Mouse (Mus musculus) adrenal gland, postnatal 36 days (tissue): ENCODE measurements around the gene Myo10. TPM values are rescaled to one million over a fixed set of nuclear protein-coding genes. Genes with fewer than 3 reads are reported as not detected.

ENCODE experiments used
- DNase-seq, 2 experiments: peaks; one replicate each; pipeline ENCODE4 v3.0.0; 2021; ENCODE audit warnings: mixed read lengths in 1 of 2
- total RNA-seq, 2 experiments: library from RNA; stranded (reverse); gene quantifications; 2 replicates each; pipeline ENCODE4 v1.2.3; 2021

The Myo10 gene
- total RNA-seq, 2 experiments from 2014 or later = 83.3 to 141 TPM

DNA sequence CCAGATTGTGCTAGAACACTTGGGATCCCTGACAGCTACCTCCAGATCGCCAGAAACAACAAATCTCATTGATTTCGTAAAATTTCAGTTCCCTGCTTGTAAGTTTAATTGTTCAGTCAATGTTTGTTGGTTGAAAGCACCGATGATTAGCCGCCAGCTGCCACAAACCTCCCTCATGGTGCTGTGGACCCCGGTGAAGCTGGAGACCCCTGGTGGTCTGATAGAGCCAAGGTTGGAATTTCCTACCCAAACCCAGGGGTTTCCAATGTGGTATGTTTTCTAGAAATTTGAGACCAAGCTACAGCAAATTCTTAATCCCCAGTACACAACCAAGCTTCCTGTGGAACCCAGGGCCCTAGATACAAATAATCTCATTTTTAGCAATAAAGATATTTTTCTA is 179.4 kb downstream of the Myo10 start:
- DNase-seq = no peak

GRCm38 (mm10) chr15:25802194-25802593 is 179.9 kb downstream of the Myo10 start:
- DNase-seq = no peak

DNA sequence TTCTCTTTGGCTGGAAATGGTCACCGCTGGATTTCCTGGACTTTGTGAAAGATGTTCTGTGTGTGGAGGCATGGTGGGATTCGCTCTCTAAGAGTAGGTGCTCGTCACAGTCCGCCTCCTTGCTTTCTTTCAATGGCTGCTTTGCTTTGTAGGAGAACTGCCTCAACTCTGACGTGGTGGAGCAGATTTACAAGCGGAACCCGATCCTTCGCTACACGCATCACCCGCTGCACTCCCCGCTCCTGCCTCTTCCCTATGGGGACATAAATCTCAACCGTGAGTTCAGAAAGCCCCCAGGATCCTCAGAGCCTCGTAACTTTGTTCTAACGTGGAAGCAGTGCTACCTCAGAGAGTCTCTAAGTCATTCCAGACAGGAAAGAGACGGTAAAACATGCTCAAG is 180.8 kb downstream of the Myo10 start:
- no peak for DNase-seq

DNA sequence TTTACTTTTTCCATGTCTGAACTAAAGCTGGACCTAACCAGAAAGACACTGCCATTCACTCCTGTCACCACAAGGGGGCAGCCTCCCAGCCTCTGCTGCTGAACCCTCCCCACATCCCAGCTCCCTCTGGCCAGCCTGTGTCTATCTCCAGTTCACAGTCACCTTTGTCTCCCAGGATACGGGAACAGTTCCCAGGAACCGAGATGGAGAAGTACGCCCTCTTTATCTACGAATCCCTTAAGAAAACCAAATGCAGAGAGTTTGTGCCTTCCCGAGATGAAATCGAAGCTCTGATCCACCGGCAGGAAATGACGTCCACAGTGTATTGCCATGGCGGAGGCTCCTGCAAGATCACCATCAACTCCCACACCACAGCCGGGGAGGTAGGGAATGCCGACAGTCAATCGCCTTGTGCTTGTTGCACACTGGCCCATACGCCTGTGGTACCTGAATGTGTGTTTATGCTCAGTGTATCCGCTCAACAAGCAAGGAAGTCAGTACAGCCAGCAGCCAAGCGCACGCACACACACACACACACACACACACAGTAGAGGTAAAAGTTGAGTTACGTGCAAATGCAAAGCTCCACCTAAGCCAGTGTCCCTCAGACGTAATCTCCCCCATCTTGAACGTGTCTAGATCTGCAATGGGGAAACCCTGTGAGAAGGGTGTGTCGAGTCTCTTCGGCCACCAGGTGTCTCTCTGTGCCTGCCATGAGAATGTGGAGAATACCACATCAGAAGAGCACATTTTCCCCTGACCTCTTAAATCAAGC is 183.2 kb downstream of the Myo10 start:
- DNase-seq = peak; percentile 77 to 87

DNA sequence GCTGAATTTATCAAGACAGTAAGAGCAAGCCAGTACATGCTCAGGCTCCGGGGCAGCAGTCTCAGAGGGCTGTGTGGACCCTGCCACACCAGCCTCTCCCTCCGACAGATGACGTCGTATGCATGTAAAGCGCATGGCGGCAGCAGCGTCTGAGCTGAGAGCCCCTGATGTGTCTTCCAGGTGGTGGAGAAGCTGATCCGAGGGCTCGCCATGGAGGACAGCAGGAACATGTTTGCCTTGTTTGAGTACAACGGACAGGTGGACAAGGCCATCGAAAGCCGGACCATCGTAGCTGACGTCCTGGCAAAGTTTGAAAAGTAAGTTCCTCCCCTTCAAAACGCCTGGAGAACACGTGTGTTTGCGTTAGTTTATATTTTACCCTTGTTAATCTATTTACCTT is 184.0 kb downstream of the Myo10 start:
- no peak for DNase-seq

GRCm38 (mm10) chr15:25806878-25807277 is 184.6 kb downstream of the Myo10 start:
- DNase-seq = no peak

DNA sequence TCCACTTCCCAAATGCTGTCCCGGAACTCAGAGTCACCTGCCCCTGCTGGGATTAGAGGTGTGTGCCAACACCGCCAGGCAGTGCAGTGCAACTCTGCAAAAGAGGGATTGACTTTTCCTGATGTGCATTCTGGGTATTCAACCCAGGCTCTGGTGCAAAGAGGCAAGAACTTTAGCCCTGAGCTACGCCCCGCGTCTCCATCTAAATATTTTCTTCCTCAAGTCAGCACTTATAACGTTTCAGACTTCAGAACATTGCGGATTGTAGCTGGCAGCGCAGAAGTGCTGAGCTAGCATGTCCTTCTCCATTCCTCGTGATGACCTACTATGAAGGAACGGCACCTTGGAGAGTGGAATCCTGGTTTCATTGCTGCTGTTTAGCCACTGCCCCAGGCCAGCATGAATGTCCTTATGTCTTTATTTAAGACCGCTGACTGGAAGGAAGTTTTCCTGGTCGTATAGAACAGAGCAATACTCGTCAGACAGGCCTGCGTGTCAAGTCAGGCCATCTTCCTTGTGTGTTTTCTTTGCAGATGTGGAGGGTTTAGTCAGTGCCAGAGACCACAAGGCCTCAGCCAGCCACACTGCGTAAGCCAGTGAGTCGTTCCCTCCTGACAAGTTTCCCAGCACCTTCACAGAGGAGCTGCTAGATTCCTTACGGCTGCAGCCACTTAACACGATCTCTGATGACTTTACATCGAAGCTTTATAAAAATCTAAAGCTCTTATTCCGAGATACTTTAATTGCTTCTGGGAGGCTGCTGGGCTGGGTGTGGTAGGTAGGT is 186.5 kb downstream of the Myo10 start:
- no peak for DNase-seq

- DNase-seq = no peak
These were observed 187.3 kb downstream of the Myo10 start for GRCm38 (mm10) chr15:25809669-25810068.

- no peak for DNase-seq
These were observed 189.5 kb downstream of the Myo10 start for GRCm38 (mm10) chr15:25811834-25812250.

- DNase-seq = no peak
These were observed 190.2 kb downstream of the Myo10 start for GRCm38 (mm10) chr15:25812479-25812878.

DNA sequence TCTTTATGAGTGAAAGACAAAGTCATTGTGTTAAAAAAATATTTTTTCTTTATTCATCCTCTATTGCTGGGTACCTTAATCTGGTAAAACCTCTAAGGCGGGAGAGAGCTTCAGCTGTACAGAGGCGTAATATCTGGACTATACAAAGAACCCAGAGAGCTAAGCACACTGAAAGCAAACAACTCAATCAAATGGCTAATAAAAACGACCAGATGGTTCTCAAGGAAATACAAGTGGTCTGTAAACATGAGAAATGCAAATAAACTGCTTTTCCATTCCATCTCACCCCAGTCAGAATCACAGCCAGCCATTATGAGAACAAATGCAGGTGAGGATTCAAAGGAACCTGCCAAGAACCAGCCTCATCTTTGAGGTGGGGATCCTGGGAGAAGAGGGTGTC is 192.2 kb downstream of the Myo10 start:
- DNase-seq = no peak

GRCm38 (mm10) chr15:25817191-25817590 is 194.9 kb downstream of the Myo10 start:
- DNase-seq = no peak

GRCm38 (mm10) chr15:25821981-25822380 is 199.7 kb downstream of the Myo10 start:
- DNase-seq = no peak

DNA sequence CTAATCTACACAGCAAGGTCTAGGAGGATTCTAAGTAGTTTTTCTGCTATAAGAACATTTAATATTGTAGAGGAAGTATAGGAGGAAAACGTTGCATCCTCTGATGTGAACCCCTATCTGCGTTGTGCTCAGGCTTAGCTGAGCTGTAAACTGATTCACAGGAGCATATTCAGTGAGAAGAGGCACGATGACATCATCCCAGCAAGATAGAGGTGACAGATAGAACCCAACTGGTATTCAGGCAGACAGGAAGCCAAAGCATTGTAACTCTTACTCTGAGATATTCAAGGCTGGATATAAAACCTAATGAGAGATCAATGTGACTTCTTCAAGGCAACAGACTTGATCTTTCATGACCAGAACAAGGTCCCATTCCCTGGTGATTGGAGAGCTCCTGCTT is 200.3 kb downstream of the Myo10 start:
- no peak for DNase-seq

DNA sequence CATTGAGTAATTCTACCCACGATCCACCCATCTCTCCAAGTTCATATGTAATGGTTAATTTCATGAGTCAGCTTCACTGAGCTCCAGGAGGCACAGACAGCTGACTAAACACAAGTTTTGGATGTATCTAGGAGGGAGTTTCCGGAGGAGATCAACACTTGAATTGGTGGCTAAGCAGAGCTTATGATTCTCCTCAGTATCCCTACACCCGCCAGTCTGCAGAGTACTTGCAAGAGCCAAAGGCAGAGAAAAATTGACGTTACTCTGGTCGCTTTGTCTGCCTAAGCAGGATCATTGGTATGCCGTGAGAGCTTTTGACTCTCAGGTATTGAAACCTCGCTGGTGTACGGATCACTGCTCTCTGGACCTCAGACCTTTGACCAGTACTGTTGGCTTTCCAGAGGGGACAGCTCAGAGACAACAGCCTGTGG is 204.2 kb downstream of the Myo10 start:
- no peak for DNase-seq

- no peak for DNase-seq
These were observed 206.1 kb downstream of the Myo10 start for GRCm38 (mm10) chr15:25828464-25828863.

GRCm38 (mm10) chr15:25830426-25830825 is 208.1 kb downstream of the Myo10 start:
- DNase-seq = no peak

DNA sequence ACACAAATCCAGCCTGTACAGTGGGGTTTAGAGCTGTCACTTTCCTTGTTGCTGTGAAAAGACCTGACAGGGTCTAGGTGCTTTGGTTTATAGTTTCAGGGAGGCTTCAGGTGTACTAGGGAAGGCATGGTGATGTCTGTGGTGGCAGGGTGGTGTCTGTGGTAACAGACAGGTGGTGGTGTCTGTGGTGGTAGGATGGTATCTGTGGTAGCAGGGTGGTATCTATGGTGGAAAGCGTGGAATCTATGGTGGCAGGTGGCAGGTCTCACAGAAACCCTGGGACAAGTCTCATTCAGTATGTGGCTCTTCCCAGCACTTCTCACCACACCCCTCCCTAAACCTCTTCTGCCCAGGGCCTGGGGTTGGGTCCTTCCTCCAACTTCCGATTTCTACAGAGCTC is 212.0 kb downstream of the Myo10 start:
- no peak for DNase-seq

DNA sequence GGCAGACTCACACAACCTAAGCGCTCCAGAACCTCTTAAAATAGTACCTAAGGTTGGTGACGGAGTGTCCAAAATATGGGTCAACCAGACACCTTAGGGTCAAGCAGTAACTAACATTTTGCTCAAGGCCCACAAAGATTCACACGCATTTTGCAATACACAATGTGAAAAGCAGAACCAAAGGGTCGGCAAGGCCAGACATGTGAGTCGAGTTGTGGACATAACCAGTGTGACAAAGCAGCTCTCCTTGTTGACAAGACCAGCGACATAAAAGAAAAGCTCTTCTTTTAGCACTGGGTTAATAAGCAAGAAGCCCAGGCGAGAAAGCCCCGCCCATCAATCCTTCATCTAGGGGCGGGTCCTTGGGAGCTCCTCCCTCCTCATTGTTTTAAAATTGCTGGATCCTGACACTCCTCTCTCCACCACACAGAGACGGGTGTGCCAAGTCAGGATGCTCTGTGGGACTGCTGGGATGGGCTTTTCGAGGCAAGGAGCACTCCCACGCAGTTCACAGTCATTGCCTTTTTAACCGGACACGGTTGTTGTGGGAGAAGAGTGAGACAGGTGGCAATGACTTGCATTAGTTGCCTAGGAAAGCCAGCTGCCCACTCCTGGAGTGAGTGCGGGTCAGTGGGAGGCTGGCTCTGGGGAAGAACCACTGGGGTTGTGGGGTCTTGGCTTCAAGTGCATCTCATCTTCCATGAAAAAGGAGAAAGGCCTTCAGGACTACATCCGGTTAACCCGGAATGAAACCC is 212.8 kb downstream of the Myo10 start:
- no peak for DNase-seq

- no peak for DNase-seq
These were observed 220.2 kb downstream of the Myo10 start for GRCm38 (mm10) chr15:25842462-25843085.

DNA sequence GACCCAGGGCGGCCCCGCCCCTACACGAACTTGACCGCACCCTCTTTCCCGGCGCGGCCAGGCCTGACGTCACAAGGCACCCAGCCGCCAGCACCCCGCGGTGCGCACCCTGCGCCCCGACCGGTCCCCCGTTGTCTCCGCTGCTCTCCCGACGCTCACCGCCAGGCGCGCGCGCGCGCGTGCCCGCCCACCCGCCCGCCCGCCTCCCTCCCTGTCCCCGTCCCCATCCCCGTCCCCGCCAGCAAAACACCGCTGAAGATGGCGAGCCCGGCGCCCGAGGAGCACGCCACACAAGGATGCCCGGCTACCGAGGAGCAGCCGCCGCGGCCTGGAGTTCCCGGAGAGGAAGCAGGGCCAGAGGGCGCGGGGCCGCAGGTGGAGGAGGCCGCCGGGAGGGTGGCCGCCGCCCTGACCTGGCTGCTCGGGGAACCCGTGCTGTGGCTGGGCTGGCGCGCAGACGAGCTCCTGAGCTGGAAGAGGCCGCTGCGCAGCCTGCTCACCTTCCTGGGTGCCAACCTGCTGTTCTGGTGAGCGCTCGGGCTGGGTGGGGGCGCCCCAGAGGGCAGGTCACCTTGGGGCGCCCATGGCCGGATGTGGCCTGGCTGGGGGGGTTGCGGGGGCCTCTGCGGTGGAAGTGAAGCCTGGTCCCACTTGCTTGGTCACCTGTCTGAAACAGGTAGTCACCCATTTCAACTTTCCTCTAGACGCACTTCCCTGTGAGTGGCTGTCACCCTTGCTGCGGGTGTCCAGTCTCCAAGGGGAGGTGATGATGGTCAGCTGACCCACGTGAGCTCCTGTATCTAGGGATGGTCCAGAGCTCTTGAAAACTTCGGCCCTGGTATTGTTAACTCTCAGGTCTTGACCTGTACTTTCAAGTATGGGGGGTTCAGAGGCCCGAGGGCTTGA is 221.0 kb downstream of the Myo10 start, which contains the start of gene Retreg1:
Gene Retreg1 (plus strand): TSS at position 95 of the 906 bp plus-strand sequence.
- peak; percentile 88 to 89 for DNase-seq
